Mouse (Mus musculus) testis, adult 2 months (tissue): ENCODE measurements around the gene Bach2. TPM values are rescaled to one million over a fixed set of nuclear protein-coding genes. Genes with fewer than 3 reads are reported as not detected.

Experiments used
- H3K27ac ChIP-seq: fragments of 200-500 bp; 2 replicates; pipeline ENCODE4 v1.5.1; 2012; ENCODE audit warnings: low read depth, low read length; ENCODE audit not compliant: control insufficient read depth, insufficient read depth
- H3K27me3 ChIP-seq: fragments of 200-500 bp; 2 replicates; pipeline ENCODE4 v1.6.1; 2012; ENCODE audit warnings: mild to moderate bottlenecking, low read length, moderate library complexity; ENCODE audit not compliant: control insufficient read depth, insufficient read depth
- H3K36me3 ChIP-seq: fragments of 200-500 bp; 2 replicates; pipeline ENCODE4 v1.6.1; 2012; ENCODE audit warnings: mild to moderate bottlenecking, low read length; ENCODE audit not compliant: control insufficient read depth, insufficient read depth
- H3K4me1 ChIP-seq: fragments of 200-500 bp; 2 replicates; pipeline ENCODE4 v1.6.1; 2012; ENCODE audit warnings: low read length; ENCODE audit not compliant: control insufficient read depth, insufficient read depth
- H3K4me3 ChIP-seq: fragments of 200-500 bp; 2 replicates; pipeline ENCODE4 v1.5.1; 2012; ENCODE audit warnings: low read depth, mild to moderate bottlenecking, low read length, moderate library complexity, mixed read lengths; ENCODE audit not compliant: control insufficient read depth
- CTCF ChIP-seq: fragments of 200-500 bp; IDR thresholded peaks from 2 replicates; pipeline ENCODE4 v1.5.1; 2012; ENCODE audit warnings: low read depth, mild to moderate bottlenecking, inconsistent platforms, low read length, moderate library complexity; ENCODE audit not compliant: control insufficient read depth, insufficient read depth, insufficient replicate concordance
- POLR2A ChIP-seq: fragments of 200-500 bp; IDR thresholded peaks from 2 replicates; pipeline ENCODE4 v1.6.1; 2012; ENCODE audit warnings: low read depth, mild to moderate bottlenecking, inconsistent platforms, low read length, moderate library complexity; ENCODE audit not compliant: control insufficient read depth
- polyA plus RNA-seq: library from polyadenylated mRNA; depleted of rRNA; stranded (reverse); fragments of >200 nt; gene quantifications from 2 replicates; pipeline ENCODE4 v1.2.3, GENCODE M21; 2012

The Bach2 gene
- polyA plus RNA-seq, 1 experiment: 2.3 TPM

GRCm38 (mm10) chr4:32401459-32401858 lies 162.9 kb downstream of the Bach2 start:
- H3K27ac ChIP-seq: no peak overlapping the region
- no peak overlapping the region for H3K4me3 ChIP-seq
- H3K27me3 ChIP-seq: no peaks in the 10 kb centered on the region
- TF ChIP-seq CTCF (no peak), POLR2A (no peak)
- no peaks in the 10 kb centered on the region for H3K4me1 ChIP-seq
- no peaks in the 10 kb centered on the region for H3K36me3 ChIP-seq

GRCm38 (mm10) chr4:32403506-32403905 lies 164.9 kb downstream of the Bach2 start:
- no peaks in the 10 kb centered on the region for H3K4me1 ChIP-seq
- TF ChIP-seq CTCF (no peak), POLR2A (no peak)
- no peak overlapping the region for H3K27ac ChIP-seq
- H3K4me3 ChIP-seq: no peak overlapping the region
- no peaks in the 10 kb centered on the region for H3K36me3 ChIP-seq
- no peaks in the 10 kb centered on the region for H3K27me3 ChIP-seq

- no peaks in the 10 kb centered on the region for H3K27me3 ChIP-seq
- TF ChIP-seq CTCF (no peak), POLR2A (no peak)
- H3K36me3 ChIP-seq: no peaks in the 10 kb centered on the region
- no peak overlapping the region for H3K27ac ChIP-seq
- no peaks in the 10 kb centered on the region for H3K4me1 ChIP-seq
- H3K4me3 ChIP-seq: no peak overlapping the region
These were observed 166.7 kb downstream of the Bach2 start for GRCm38 (mm10) chr4:32405149-32405882.

- no peaks in the 10 kb centered on the region for H3K36me3 ChIP-seq
These were observed 167.4 kb downstream of the Bach2 start for GRCm38 (mm10) chr4:32405985-32406384.

GRCm38 (mm10) chr4:32408535-32408934 lies 169.9 kb downstream of the Bach2 start:
- Histone ChIP-seq H3K36me3 (no peaks in the 10 kb centered on the region), H3K27me3 (no peaks in the 10 kb centered on the region), H3K27ac (no peak overlapping the region), H3K4me3 (no peak overlapping the region), H3K4me1 (no peaks in the 10 kb centered on the region)
- TF ChIP-seq POLR2A (no peak), CTCF (no peak)

More at GRCm38 (mm10) chr4:32405985-32406384, 167.4 kb downstream of the Bach2 start:
- Histone ChIP-seq H3K27me3 (no peaks in the 10 kb centered on the region), H3K4me3 (no peak overlapping the region), H3K27ac (no peak overlapping the region), H3K4me1 (no peaks in the 10 kb centered on the region)
- TF ChIP-seq POLR2A (no peak), CTCF (no peak)

- Histone ChIP-seq H3K36me3 (no peaks in the 10 kb centered on the region), H3K27me3 (no peaks in the 10 kb centered on the region), H3K27ac (no peak overlapping the region), H3K4me3 (no peak overlapping the region), H3K4me1 (no peaks in the 10 kb centered on the region)
- TF ChIP-seq CTCF (no peak), POLR2A (no peak)
These were observed 170.7 kb downstream of the Bach2 start for GRCm38 (mm10) chr4:32409116-32409880.

GRCm38 (mm10) chr4:32413063-32413462 lies 174.5 kb downstream of the Bach2 start:
- H3K4me1 ChIP-seq: no peaks in the 10 kb centered on the region
- no peak overlapping the region for H3K27ac ChIP-seq
- H3K27me3 ChIP-seq: no peaks in the 10 kb centered on the region
- H3K36me3 ChIP-seq: no peaks in the 10 kb centered on the region
- no peak for TF ChIP-seq POLR2A
- no peak for TF ChIP-seq CTCF
- no peak overlapping the region for H3K4me3 ChIP-seq
